ENCODE assay signal across 12 mouse cellular contexts in genomic region chr8:100101957-100102356, GRCm38 (mm10).
"Had no signal": no experiment of that assay in that cellular context is flagged by ENCODE, and none has a peak within 500 bp of the region (broad histone marks: within the 10 kb centered on the region; RNA-seq: fewer than 3 reads in every experiment).

No protein-coding gene starts in this region.

- H3K27ac ChIP-seq: limb, embryonic 15.5 days; liver, embryonic 12.5 days; macrophage; midbrain, embryonic 12.5 days; stomach, embryonic 15.5 days had no signal

- H3K9me3 ChIP-seq: limb, embryonic 15.5 days; liver, embryonic 12.5 days; megakaryocyte, embryonic 14.5 days; midbrain, embryonic 12.5 days; stomach, embryonic 15.5 days had no signal

- H3K4me1 ChIP-seq: limb, embryonic 15.5 days; liver, embryonic 12.5 days; megakaryocyte, embryonic 14.5 days; stomach, embryonic 15.5 days had no signal

- H3K4me3 ChIP-seq: limb, embryonic 15.5 days; liver, embryonic 12.5 days; megakaryocyte, embryonic 14.5 days; midbrain, embryonic 12.5 days; stomach, embryonic 15.5 days had no signal

- H3K4me2 ChIP-seq: limb, embryonic 15.5 days; liver, embryonic 12.5 days; lung, embryonic 14.5 days; midbrain, embryonic 12.5 days; stomach, embryonic 15.5 days had no signal

- ATAC-seq: liver, embryonic 12.5 days had no signal

- H3K36me3 ChIP-seq: limb, embryonic 15.5 days; liver, embryonic 12.5 days; midbrain, embryonic 12.5 days; stomach, embryonic 15.5 days had no signal

- H3K9ac ChIP-seq: limb, embryonic 15.5 days; liver, embryonic 12.5 days; lung, embryonic 14.5 days; midbrain, embryonic 12.5 days; stomach, embryonic 15.5 days had no signal

- DNase-seq: kidney, adult 9 months; kidney, postnatal 10 days; lung, embryonic 14.5 days; lung, postnatal 10 days; right cerebral cortex, postnatal 14 days; thymus, postnatal 4 days had no signal

- H3K27me3 ChIP-seq: limb, embryonic 15.5 days; liver, embryonic 12.5 days; megakaryocyte, embryonic 14.5 days; midbrain, embryonic 12.5 days; stomach, embryonic 15.5 days had no signal
